Mouse (Mus musculus) G1E (cell line): ENCODE data around the gene Col11a2.

Experiments
- CTCF ChIP-seq: IDR thresholded peaks from 2 replicates; pipeline ENCODE4 v1.5.1; 2012; ENCODE audit warnings: low read depth, low read length, inconsistent platforms, mixed read lengths
- POLR2AphosphoS5 ChIP-seq: IDR thresholded peaks from 2 replicates; pipeline ENCODE4 v1.6.1; 2012; ENCODE audit warnings: low read depth, low read length, inconsistent platforms; ENCODE audit not compliant: insufficient replicate concordance

DNA sequence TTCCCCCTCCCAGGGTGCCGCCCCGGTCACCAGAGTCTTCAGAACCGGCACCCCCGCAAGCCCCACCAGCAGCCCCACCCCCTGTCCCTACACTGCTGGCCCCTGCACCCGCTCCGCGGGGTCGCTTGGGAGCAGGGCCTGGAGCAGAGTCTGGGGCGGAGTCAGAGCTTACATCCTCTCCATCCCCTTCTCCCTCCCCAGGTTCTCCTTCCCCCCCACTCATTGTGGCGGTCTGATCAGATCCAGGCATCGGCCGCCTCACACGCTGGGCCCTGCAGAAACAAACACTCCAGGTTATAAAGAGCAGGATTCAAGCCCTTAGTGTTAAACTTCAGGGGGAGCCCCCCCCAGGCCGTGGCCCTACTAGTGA is 16.8 kb upstream of the Col11a2 start:
- no peak for TF ChIP-seq CTCF
- no peak for TF ChIP-seq POLR2AphosphoS5
